Mouse (Mus musculus): Measurements from ENCODE around the gene Stk32b. TPM values are rescaled to one million over a fixed set of nuclear protein-coding genes. Genes with fewer than 3 reads are reported as not detected.

Gene Stk32b
- polyA plus RNA-seq, 1 experiment from 2014 or later: 0.43 TPM

DNA sequence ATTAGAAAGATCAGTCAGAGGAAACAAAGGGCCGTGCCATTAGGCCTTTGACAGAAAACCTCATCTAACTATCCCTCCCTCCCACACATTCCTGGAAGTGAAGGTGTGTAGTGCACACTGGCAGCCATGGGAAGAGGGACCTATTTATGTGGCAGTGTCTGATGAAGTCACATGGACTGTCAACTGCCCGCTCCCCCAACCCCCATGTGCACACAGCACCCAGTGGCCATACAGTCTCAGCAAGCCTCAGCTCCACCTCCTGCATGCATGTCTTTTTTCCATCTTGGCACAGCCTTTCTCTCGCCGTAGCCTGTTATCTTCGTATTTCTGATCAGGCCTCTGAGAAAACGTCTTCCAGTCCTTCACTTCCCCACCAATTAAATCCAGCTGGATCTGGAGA lies 130.9 kb downstream of the Stk32b start:
- WGBS: 77% methylated on average over 6 of the region's 6 CpGs
- H3K27ac ChIP-seq (ENCODE audit: low read depth): no peak overlapping the region
- H3K27me3 ChIP-seq (ENCODE audit: insufficient read depth, low read length): no peaks in the 10 kb centered on the region
- no peak overlapping the region for H3K9ac ChIP-seq
- no peak overlapping the region for H3K4me3 ChIP-seq (ENCODE audit: low read depth, low read length)
- H3K4me2 ChIP-seq: no peak overlapping the region
- no peaks in the 10 kb centered on the region for H3K36me3 ChIP-seq (ENCODE audit: insufficient read depth)
- H3K4me1 ChIP-seq (ENCODE audit: insufficient read depth): no peaks in the 10 kb centered on the region
- no peak for ATAC-seq (ENCODE audit: insufficient read depth)
- no peaks in the 10 kb centered on the region for H3K9me3 ChIP-seq (ENCODE audit: low read depth, low read length)
- TF ChIP-seq CTCF (IDR thresholded peaks at IDR 0.05; ENCODE audit: low read depth): no peak
- DNase-seq: no peak

GRCm38 (mm10) chr5:37575427-37575826 lies 141.5 kb downstream of the Stk32b start:
- H3K9me3 ChIP-seq (ENCODE audit: low read depth, low read length): no peaks in the 10 kb centered on the region
- no peak for ATAC-seq (ENCODE audit: insufficient read depth)
- no peaks in the 10 kb centered on the region for H3K4me1 ChIP-seq (ENCODE audit: insufficient read depth)
- no peak for TF ChIP-seq CTCF (IDR thresholded peaks at IDR 0.05; ENCODE audit: low read depth)
- DNase-seq: no peak
- H3K27me3 ChIP-seq (ENCODE audit: insufficient read depth, low read length): no peaks in the 10 kb centered on the region
- no peak overlapping the region for H3K27ac ChIP-seq (ENCODE audit: low read depth)
- 52% methylated on average over 6 of the region's 6 CpGs for WGBS
- no peaks in the 10 kb centered on the region for H3K36me3 ChIP-seq (ENCODE audit: insufficient read depth)
- H3K4me2 ChIP-seq: no peak overlapping the region
- no peak overlapping the region for H3K9ac ChIP-seq
- no peak overlapping the region for H3K4me3 ChIP-seq (ENCODE audit: low read depth, low read length)

DNA sequence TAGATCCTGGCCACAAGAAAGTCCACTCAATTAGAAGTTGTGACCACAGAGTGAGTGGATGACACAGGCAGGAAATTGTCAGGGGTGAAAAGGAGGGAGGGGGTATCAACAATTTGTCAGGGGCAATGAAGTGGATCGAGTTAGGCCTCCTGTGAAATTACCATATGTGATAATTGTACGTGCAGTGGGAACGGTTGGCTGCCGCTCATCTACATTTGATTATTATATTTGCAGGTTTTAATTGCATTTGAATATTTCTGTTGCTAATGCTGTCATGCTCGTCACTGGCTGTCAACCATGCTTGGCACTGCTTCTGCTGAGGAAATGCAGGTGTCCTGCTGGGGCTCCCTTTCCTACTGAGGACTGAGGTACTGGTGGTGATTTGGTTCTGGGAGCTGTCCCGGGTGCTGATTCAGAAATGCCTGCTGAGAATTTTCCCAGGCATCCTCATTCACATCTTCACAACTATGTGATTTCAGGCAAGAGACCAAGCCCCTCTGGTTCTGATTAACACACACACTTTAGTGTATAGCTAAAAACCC lies 159.6 kb downstream of the Stk32b start:
- no peak for ATAC-seq (ENCODE audit: insufficient read depth)
- no peak for TF ChIP-seq CTCF (IDR thresholded peaks at IDR 0.05; ENCODE audit: low read depth)
- WGBS: 63% methylated on average over 6 of the region's 6 CpGs
- Histone ChIP-seq H3K4me3 (ENCODE audit: low read depth, low read length) (no peak overlapping the region), H3K27ac (ENCODE audit: low read depth) (no peak overlapping the region), H3K4me1 (ENCODE audit: insufficient read depth) (no peaks in the 10 kb centered on the region), H3K9me3 (ENCODE audit: low read depth, low read length) (no peaks in the 10 kb centered on the region), H3K9ac (no peak overlapping the region), H3K4me2 (no peak overlapping the region), H3K27me3 (ENCODE audit: insufficient read depth, low read length) (no peaks in the 10 kb centered on the region), H3K36me3 (ENCODE audit: insufficient read depth) (no peaks in the 10 kb centered on the region)
- DNase-seq: peak; percentile 65

DNA sequence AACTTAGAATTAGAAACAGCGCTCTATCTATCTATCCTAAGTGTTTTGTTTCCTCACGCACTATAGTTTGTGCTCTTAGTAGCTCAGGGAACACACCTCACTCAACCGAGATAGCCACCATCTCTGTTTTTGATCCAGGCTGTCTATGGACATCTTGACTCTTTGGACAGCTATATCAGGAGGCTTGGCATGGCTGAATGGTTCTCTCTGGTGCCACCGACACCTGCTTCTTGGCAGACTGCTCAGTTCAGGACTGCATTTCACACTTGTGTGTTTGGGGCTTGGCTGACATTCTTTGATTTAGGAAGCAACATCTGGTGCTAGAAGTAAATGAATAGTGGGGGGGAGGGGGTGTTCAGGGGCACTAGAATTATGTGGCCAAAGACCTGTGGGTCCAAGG lies 162.7 kb downstream of the Stk32b start:
- Histone ChIP-seq H3K27ac (ENCODE audit: low read depth) (no peak overlapping the region), H3K9me3 (ENCODE audit: low read depth, low read length) (no peaks in the 10 kb centered on the region), H3K9ac (no peak overlapping the region), H3K4me2 (no peak overlapping the region), H3K4me1 (ENCODE audit: insufficient read depth) (no peaks in the 10 kb centered on the region), H3K36me3 (ENCODE audit: insufficient read depth) (no peaks in the 10 kb centered on the region), H3K4me3 (ENCODE audit: low read depth, low read length) (no peak overlapping the region), H3K27me3 (ENCODE audit: insufficient read depth, low read length) (no peaks in the 10 kb centered on the region)
- WGBS: 85% methylated on average over 4 of the region's 4 CpGs
- DNase-seq: no peak
- no peak for ATAC-seq (ENCODE audit: insufficient read depth)
- TF ChIP-seq CTCF (IDR thresholded peaks at IDR 0.05; ENCODE audit: low read depth): no peak

DNA sequence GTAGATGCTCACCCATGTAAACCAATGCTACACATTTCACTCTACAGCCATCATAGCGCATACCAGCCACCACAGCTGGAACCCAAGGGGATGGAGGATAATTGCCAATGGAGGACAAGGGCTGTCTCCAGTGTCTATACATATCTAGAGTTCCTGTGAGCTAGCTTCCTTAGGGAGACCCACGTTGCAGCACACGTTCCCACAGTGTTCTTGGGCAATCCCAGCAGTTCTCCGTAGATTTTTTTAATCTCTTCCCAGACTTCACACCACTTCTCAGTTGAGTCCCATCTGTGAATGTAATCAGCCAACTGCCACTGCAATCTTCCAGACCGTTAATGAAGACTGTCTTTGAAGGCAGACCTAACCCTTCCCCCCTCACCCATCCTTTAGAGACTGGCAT lies 165.3 kb downstream of the Stk32b start:
- H3K27ac ChIP-seq (ENCODE audit: low read depth): no peak overlapping the region
- no peak for DNase-seq
- no peaks in the 10 kb centered on the region for H3K9me3 ChIP-seq (ENCODE audit: low read depth, low read length)
- H3K9ac ChIP-seq: no peak overlapping the region
- H3K27me3 ChIP-seq (ENCODE audit: insufficient read depth, low read length): no peaks in the 10 kb centered on the region
- no peaks in the 10 kb centered on the region for H3K36me3 ChIP-seq (ENCODE audit: insufficient read depth)
- no peak overlapping the region for H3K4me2 ChIP-seq
- ATAC-seq (ENCODE audit: insufficient read depth): no peak
- H3K4me1 ChIP-seq (ENCODE audit: insufficient read depth): no peaks in the 10 kb centered on the region
- 64% methylated on average over 5 of the region's 5 CpGs for WGBS
- H3K4me3 ChIP-seq (ENCODE audit: low read depth, low read length): no peak overlapping the region
- TF ChIP-seq CTCF (IDR thresholded peaks at IDR 0.05; ENCODE audit: low read depth): no peak

DNA sequence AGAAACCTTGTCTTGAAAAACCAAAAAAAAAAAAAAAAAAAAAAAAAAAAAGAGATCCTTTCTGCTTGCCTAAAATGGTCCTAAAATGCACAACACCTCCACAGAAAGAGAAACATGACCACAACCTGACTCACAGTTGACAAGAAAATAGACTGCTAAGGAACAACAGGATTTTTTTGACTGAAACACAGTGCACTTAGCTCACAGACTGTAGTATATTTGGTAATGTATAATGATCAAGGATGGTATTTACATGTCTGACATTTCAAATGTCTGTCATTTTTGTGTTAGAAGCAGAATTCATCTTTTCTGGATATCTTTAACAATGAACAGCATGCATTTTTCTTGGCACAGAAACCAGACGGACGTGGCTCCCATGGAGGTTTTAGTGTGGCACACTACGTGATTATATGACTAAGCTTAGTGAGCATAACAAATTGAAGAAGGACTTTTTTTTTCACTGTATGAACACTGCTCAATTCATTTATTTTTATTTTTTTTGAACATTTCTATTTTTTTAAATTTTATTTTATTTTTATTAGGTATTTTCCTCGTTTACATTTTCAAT lies 181.2 kb downstream of the Stk32b start:
- 84% methylated on average over 4 of the region's 4 CpGs for WGBS
- Histone ChIP-seq H3K27me3 (ENCODE audit: insufficient read depth, low read length) (no peaks in the 10 kb centered on the region), H3K4me1 (ENCODE audit: insufficient read depth) (no peaks in the 10 kb centered on the region), H3K9me3 (ENCODE audit: low read depth, low read length) (no peaks in the 10 kb centered on the region), H3K4me2 (no peak overlapping the region), H3K9ac (no peak overlapping the region), H3K36me3 (ENCODE audit: insufficient read depth) (no peaks in the 10 kb centered on the region), H3K4me3 (ENCODE audit: low read depth, low read length) (no peak overlapping the region), H3K27ac (ENCODE audit: low read depth) (no peak overlapping the region)
- ATAC-seq (ENCODE audit: insufficient read depth) (no peak), DNase-seq (no peak)
- TF ChIP-seq CTCF (IDR thresholded peaks at IDR 0.05; ENCODE audit: low read depth): no peak

DNA sequence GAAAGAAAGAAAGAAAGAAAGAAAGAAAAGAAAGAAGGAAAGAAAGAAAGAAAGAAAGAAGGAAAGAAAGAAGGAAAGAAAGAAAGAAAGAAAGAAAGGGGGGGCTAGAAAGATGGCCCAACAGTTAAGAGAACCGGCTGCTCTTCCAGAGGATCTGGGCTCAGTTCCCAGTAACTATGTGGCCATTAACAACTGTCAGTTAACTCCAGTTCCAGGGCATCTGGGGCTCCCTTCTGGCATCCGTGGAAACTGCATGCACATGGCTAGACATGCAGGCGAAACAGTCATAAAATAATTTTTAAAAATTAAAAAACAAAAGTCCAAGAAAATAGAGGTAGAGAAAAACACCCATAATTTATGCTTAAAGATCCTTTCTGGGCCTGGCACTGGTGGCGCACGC lies 181.7 kb downstream of the Stk32b start:
- 66% methylated on average over 5 of the region's 5 CpGs for WGBS
- H3K4me1 ChIP-seq (ENCODE audit: insufficient read depth): no peaks in the 10 kb centered on the region
- no peak overlapping the region for H3K4me2 ChIP-seq
- H3K36me3 ChIP-seq (ENCODE audit: insufficient read depth): no peaks in the 10 kb centered on the region
- TF ChIP-seq CTCF (IDR thresholded peaks at IDR 0.05; ENCODE audit: low read depth): no peak
- no peaks in the 10 kb centered on the region for H3K27me3 ChIP-seq (ENCODE audit: insufficient read depth, low read length)
- peak; percentile 26 for DNase-seq
- no peak overlapping the region for H3K9ac ChIP-seq
- H3K27ac ChIP-seq (ENCODE audit: low read depth): no peak overlapping the region
- H3K4me3 ChIP-seq (ENCODE audit: low read depth, low read length): no peak overlapping the region
- H3K9me3 ChIP-seq (ENCODE audit: low read depth, low read length): no peaks in the 10 kb centered on the region
- ATAC-seq (ENCODE audit: insufficient read depth): no peak

Data from lung, embryonic 14.5 days (tissue).